Mouse (Mus musculus): ENCODE measurements around the gene Ppp1r16b. TPM values are rescaled to one million over a fixed set of nuclear protein-coding genes. Genes with fewer than 3 reads are reported as not detected.

Ppp1r16b gene
- total RNA-seq, 2 experiments from 2014 or later: 3.1 to 4.1 TPM

DNA sequence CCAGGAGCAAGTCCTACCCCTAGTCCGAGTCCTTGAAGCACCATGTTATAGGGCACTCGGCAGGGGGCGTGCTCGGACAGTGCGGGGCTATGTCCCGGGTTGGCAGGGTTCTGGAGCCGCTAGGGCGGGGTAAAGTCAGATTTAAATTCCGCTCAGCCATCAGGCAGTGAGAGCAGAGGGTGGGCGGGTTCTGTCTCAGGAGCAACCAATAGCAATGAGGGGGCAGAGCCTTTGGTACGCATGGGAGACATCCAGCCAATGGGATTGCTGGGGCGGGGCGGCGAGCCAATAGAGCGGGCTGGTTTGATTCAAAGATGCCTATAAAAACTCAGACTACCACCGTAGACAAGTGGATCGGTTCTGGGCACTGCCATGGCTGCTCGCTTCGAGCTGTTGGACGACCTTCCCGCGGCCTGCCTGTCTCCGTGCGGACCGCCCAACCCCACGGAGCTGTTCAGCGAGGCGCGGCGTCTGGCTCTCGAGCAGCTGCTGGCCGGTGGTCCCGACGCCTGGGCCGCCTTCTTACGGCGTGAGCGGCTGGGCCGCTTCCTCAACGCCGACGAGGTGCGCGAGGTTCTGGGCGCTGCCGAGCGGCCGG, 102.6 kb downstream of the Ppp1r16b start, which contains the start of gene Fam83d:
Gene Fam83d, plus strand, starts transcription at position 352 of the 598 bp plus-strand sequence.
- peak within 1 kb of the TSS; percentile 83 for H3K4me3 ChIP-seq
- peak; percentile 97 for DNase-seq
- intact Hi-C loops (cut with DNase I): loop anchor here (2.0 to 5.0 kb wide), 2 partner anchors 59 to 95 kb away; no protein-coding TSS in a partner anchor
- H3K27ac ChIP-seq: peak within 1 kb of the TSS; percentile 24; the same call in 1 of the 2 replicates
- TF ChIP-seq CTCF (IDR thresholded peaks at IDR 0.05): peak; percentile 93

DNA sequence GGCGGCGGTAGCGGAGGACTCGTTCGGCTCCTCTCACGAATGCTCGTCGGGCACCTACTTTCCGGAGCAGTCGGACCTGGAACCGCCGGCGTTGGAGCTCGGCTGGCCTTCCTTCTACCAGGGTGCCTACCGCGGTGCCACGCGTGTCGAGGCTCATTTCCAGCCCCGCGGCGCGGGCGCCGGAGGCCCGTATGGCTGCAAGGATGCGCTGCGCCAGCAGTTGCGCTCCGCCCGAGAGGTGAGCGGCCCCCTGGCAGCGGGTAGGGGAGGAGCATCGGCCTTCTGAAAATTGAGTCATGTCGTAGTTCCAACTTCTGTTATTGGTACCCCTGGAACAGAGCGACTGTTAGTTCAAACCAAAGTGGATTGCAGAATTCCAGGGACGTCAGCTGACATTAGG, 103.2 kb downstream of the Ppp1r16b start:
- peak; percentile 45 for DNase-seq
- intact Hi-C loops (cut with DNase I): loop anchor here (5.0 kb wide), 1 partner anchor 59 kb away; no protein-coding TSS in a partner anchor
- peak overlapping the region; percentile 83 for H3K4me3 ChIP-seq

DNA sequence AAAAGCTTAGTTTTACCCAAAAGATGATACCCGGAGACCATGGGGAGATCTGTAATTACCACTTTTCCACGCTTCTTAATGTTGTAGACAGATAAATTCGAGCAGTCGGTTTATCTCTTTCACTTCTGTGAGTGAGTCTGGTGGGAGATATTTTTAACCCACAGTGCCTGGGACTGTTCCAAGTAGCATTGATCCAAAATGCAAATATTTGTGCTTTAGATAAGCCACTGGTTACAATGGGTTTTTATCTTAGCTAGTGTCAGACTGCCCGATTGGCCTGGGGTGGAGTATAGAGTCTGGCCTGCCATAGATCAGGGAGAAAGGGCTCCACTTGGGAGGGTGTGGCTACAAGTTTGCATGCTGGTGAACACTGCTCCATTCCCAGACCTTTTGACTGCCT, 103.6 kb downstream of the Ppp1r16b start:
- no peak for DNase-seq
- no peak for TF ChIP-seq CTCF (IDR thresholded peaks at IDR 0.05)
- peak overlapping the region; percentile 83 for H3K4me3 ChIP-seq
- H3K27ac ChIP-seq: no peak overlapping the region
- intact Hi-C loops (cut with DNase I): loop anchor here (5.0 kb wide), 1 partner anchor 59 kb away; no protein-coding TSS in a partner anchor

More for the DNA sequence above, 103.2 kb downstream of the Ppp1r16b start:
- no peak for TF ChIP-seq CTCF (IDR thresholded peaks at IDR 0.05)
- H3K27ac ChIP-seq: peak overlapping the region; percentile 24; the same call in 1 of the 2 replicates

DNA sequence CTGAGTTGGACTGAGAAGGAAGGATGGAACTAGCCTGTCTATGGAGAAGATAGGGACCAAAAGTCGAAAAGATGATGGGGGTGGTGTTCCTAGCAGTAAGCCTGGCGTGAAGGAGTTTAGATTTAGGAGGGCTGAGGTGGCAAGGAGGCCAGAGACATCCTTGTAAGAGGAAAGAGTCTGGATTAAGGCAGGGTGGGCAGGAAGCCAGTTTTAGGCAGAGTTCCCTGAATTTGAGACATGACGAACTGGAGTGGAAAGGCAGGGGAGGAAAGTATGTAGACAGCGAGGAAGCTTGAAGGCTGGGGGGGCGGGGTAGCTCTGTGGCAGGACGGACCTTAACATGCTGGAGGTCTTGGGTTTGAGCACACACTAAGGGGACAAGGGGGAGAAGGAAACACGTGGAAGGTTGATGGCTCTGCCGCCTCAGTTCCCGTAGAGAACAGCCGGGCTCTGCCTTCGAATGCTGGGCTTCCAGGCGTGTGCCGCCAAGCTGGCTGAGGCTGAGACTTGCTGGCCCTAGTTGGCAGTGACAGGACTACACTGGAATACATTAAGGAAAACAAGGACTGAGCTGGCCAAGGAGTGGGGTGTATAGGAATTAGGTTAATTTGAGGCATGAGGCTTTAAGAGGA, 105.0 kb downstream of the Ppp1r16b start:
- Histone ChIP-seq H3K27ac (no peak overlapping the region), H3K4me3 (no peak overlapping the region)
- DNase-seq: peak; percentile 39
- TF ChIP-seq CTCF (IDR thresholded peaks at IDR 0.05): no peak
- intact Hi-C loops (cut with DNase I): loop anchor here (1.0 kb wide), 1 partner anchor 24 kb away; the partner anchor contains the start of gene Dhx35

DNA sequence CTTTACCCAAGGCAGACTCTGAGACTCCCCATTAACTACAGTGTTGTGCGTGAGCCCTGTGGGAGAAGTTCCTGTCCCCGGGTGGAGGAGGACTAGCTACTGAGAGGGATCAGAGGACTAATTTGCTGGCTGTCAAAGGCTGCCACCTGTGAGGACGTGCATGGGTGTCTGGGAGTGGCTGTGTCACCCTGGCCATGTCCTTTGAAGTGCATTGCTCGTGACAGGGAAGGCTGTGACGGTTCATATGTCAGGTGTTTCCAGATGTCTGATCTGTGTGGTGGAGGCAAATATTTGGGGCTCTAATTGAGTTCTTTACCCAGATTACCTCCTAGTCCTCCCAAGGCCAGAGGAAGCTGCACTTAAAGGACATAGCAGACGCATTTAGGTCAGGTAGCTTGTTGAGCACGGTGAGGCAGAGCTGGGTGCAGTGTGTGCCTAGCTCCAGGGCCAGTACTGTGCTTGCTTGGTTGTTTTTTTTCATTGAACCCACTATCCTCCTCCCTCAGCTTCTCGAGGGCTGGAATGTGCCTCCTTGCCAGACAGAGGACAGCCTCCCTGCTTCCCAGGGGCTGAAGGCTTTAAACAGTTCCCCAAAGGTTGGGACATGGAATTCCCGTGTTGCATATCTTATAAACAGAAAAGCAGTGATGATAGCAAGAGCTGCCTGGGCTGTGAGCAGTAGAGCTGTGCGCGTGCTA, 106.0 kb downstream of the Ppp1r16b start:
- Histone ChIP-seq H3K4me3 (no peak overlapping the region), H3K27ac (no peak overlapping the region)
- DNase-seq: peak; percentile 5
- no peak for TF ChIP-seq CTCF (IDR thresholded peaks at IDR 0.05)
- intact Hi-C loops (cut with DNase I): no loop called here

DNA sequence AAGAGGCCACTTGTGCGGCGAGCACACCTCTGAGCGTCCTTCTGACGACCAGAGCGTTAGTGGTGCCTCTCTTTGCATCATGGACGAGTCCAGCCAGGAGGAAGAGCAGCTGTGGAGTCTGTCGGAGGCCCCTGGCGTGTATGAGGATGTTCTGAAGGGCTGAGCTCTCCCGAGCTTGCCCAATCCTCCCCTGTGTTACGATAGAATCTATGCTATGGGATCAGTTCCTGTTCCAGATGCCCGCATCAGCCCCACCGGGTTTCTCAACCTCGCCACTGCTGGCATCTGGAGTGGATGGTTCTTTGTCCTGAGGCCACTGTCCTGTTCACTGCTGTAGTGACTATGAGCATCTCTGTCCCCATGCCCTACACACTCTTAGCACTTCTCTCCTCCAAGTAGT, 107.6 kb downstream of the Ppp1r16b start:
- no peak for TF ChIP-seq CTCF (IDR thresholded peaks at IDR 0.05)
- Histone ChIP-seq H3K4me3 (no peak overlapping the region), H3K27ac (no peak overlapping the region)
- no peak for DNase-seq
- intact Hi-C loops (cut with DNase I): no loop called here

DNA sequence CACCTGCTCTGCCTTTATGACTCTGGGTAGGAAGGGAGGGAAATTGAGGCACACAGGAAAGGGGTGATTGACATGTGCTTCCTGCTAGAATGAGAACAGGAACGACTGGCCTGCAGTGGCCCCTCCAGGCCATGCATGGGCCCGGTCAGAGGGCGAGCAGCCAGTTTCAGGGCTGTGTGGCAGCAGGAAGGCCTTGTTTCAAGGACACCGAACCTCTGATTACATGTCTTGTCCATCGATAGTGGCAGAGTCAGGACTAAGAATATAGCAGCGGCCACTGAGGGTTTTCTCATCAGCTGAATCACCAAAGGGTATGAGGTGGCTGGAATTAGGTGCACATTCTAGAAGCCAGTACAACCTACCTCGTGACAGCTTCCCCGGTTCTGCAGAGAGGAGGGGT, 109.7 kb downstream of the Ppp1r16b start:
- no peak for TF ChIP-seq CTCF (IDR thresholded peaks at IDR 0.05)
- no peak for DNase-seq
- no peak overlapping the region for H3K27ac ChIP-seq
- no peak overlapping the region for H3K4me3 ChIP-seq
- intact Hi-C loops (cut with DNase I): no loop called here

DNA sequence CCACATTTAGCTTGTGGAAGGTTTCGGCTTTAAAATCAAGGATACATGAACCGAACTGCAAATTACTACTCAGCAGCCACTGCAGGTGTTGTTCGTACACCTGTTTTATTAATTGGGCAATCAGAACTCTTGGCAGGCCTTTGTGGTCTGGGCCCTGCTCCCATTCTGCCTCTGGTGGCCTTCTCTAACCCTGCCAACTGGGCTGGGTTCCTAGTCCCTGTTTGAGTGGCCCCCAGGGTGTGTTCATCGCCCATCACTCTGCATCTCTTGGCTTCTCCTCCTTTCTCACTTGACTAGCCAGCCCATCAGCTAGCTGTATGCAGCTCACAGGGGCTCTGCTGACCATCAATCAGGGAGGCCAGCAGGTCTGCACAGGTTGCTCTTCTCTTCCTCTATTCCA, 111.5 kb downstream of the Ppp1r16b start:
- DNase-seq: peak; percentile 62
- TF ChIP-seq CTCF (IDR thresholded peaks at IDR 0.05): no peak
- H3K4me3 ChIP-seq: no peak overlapping the region
- intact Hi-C loops (cut with DNase I): no loop called here
- H3K27ac ChIP-seq: peak overlapping the region; percentile 25; the same call in 1 of the 2 replicates

DNA sequence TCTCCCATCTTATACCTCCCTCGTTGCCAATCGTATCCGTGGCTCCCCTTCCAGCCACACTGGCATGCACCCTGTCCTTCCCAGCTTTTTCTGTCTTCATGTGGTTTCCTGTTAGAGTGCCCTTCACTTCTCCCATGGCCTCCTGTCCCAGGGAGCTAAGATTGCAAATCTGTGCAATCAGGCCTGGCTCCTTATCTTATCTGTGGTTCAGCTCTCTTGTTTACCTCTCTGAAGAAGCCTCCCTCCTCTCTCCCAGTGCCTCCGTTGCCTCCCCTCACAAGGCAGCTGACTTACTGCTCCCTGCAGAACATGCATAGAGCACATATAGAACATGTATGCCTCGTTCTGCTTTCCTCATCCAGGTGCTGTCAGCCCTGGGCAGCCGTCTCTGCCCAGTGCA, 112.3 kb downstream of the Ppp1r16b start:
- peak overlapping the region; percentile 35; the same call in 1 of the 2 replicates for H3K27ac ChIP-seq
- DNase-seq: no peak
- intact Hi-C loops (cut with DNase I): no loop called here

DNA sequence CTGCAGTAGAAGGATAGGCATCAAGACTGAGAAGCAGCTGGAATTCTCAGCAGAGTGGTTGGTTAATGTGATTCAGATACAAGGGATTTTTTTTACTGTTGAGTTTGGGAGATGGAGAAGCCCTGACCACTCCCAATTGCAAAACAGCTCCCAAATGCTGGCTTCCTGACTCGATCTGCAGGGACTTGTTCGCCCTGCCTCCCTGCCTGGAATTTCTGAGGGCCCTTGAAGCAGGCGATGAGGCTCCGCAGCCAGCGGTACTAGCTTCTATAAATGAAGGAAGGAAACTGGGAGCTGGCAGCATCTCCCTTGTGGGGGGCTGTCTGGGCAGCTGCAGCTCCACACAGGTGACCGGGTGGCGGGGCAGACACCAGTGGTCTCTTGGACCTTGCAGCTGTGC, 113.2 kb downstream of the Ppp1r16b start:
- peak overlapping the region; percentile 35; the same call in 1 of the 2 replicates for H3K27ac ChIP-seq
- no peak for TF ChIP-seq CTCF (IDR thresholded peaks at IDR 0.05)
- intact Hi-C loops (cut with DNase I): no loop called here
- peak; percentile 35 for DNase-seq
- no peak overlapping the region for H3K4me3 ChIP-seq

More for the DNA sequence above, 112.3 kb downstream of the Ppp1r16b start:
- no peak for TF ChIP-seq CTCF (IDR thresholded peaks at IDR 0.05)
- no peak overlapping the region for H3K4me3 ChIP-seq

DNA sequence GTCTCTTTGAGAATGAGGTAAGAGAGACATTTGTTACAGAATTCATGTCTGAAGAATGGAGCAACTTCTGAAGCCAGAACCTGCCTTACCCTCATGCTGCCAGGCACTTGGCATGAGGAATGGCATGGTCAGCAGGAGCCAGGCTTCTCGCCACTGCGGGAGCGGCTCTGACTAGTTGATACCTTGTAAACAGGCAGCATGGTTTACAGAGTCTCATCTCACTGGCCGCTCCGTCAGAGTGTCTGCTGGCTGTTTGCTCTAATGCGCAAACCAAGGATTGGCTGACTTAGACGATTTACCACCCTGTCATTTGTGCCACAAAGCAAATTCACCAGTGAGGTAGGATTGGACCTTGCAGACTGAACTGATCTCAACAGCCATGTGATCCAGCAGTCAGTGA, 115.9 kb downstream of the Ppp1r16b start:
- intact Hi-C loops (cut with DNase I): no loop called here
- Histone ChIP-seq H3K27ac (peak overlapping the region; percentile 83), H3K4me3 (no peak overlapping the region)
- DNase-seq: peak; percentile 77
- no peak for TF ChIP-seq CTCF (IDR thresholded peaks at IDR 0.05)

DNA sequence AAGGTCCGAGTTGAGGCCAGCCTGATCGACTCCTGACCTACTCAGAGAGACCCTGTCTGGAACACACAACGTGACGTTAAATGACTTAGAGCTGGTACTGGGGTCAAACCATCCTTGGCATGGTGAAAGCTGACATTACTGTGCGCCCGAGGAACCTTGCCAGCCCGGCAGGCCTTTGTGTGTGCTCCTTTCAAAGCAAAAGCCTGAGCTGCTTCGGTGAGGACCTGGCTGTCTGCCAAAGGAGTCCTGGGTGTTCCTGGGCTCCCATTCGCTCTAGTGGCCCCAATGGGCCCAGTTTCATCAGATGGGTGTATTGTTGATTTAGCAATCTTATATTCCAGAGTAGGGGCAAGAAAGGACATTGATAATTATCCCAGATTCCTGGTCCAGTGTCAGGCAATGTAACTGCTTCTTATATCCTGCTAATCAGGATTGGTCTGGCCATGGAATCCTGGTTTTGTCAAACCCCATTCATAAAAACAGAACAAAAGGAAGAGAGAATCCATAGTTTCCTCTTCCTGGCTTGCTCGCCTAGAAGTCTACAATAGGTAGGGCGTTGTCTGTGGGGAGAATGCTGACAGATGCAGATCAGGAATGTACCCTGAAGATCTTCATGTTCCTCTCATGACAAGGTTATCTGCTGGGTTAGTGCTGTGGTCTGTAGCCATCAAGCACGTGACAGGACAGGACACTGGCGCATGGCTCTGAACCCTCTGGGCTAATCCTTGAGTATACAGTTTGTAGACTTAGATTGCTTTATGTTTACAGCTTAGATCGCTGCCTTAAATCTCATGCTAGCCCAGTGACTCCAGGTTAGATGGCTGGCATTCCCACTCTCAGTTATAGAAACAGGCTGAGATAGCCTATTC, 122.0 kb downstream of the Ppp1r16b start:
- H3K27ac ChIP-seq: no peak overlapping the region
- DNase-seq: no peak
- intact Hi-C loops (cut with DNase I): no loop called here
- H3K4me3 ChIP-seq: no peak overlapping the region
- TF ChIP-seq CTCF (IDR thresholded peaks at IDR 0.05): no peak
